Mouse (Mus musculus) liver, embryonic 11.5 days (tissue): ENCODE data around the gene Gria4. TPM values are rescaled to one million over a fixed set of nuclear protein-coding genes. Genes with fewer than 3 reads are reported as not detected.

Experiments used
- ATAC-seq: fragments of 200-750 bp; cut with Nextera tagmentation; replicated peaks from 2 replicates; pipeline ENCODE4 v1.8.0; 2017; ENCODE audit warnings: moderate number of reproducible peaks, mild to moderate bottlenecking, moderate TSS enrichment, moderate library complexity; ENCODE audit not compliant: low FRiP score
- DNase-seq: peaks from one replicate; pipeline ENCODE4 v3.0.0-alpha.2; 2017; ENCODE audit warnings: low spot score
- H3K27ac ChIP-seq: fragments of 300-500 bp; sonication (generic); 2 replicates; pipeline ENCODE4 v1.5.1; 2014; ENCODE audit warnings: mild to moderate bottlenecking, low read depth, low read length, control low read depth
- H3K27me3 ChIP-seq: fragments of 300-500 bp; sonication (generic); replicated peaks from 2 replicates; pipeline ENCODE4 v1.6.1; 2014; ENCODE audit warnings: low read length, mixed read lengths; ENCODE audit not compliant: control insufficient read depth, insufficient read depth
- H3K36me3 ChIP-seq: fragments of 300-500 bp; sonication (generic); 2 replicates; pipeline ENCODE4 v1.6.1; 2014; ENCODE audit warnings: mild to moderate bottlenecking, low read length, moderate library complexity, mixed read lengths; ENCODE audit not compliant: control insufficient read depth, insufficient read depth
- H3K4me1 ChIP-seq: fragments of 300-500 bp; sonication (generic); replicated peaks from 2 replicates; pipeline ENCODE4 v1.6.1; 2014; ENCODE audit warnings: low read length, mixed read lengths; ENCODE audit not compliant: control insufficient read depth, insufficient read depth
- H3K4me2 ChIP-seq: fragments of 300-500 bp; sonication (generic); 2 replicates; pipeline ENCODE4 v1.6.1; 2014; ENCODE audit warnings: mild to moderate bottlenecking, control low read depth, moderate library complexity
- H3K4me3 ChIP-seq: fragments of 300-500 bp; sonication (generic); 2 replicates; pipeline ENCODE4 v1.5.1; 2014; ENCODE audit warnings: low read depth, low read length, control low read depth
- H3K9ac ChIP-seq: fragments of 300-500 bp; sonication (generic); 2 replicates; pipeline ENCODE4 v1.6.1; 2014; ENCODE audit warnings: low read depth, low read length, control low read depth
- H3K9me3 ChIP-seq: fragments of 300-500 bp; sonication (generic); 2 replicates; pipeline ENCODE4 v1.6.1; 2016; ENCODE audit warnings: low read length, inconsistent platforms, mixed read lengths; ENCODE audit not compliant: control insufficient read depth
- WGBS: fragments of 180-500 bp; shearing (Covaris S2); extraction: QIAGEN DNeasy Blood & Tissue Kit; methylation state at CpG from one replicate; pipeline ENCODE4 v1.1.7; 2014; 5-methylcytosine and 5-hydroxymethylcytosine counted together
- polyA plus RNA-seq: library from polyadenylated mRNA; unstranded; fragments of >200 nt; fragmentation: Nextera tagmentation; extraction: Ambion mirVana; gene quantifications from 2 replicates; pipeline ENCODE4 v1.2.1, GENCODE M21; 2014

Gria4 gene
- polyA plus RNA-seq, 1 experiment from 2014 or later, result 0.86 TPM

GRCm38 (mm10) chr9:4514563-4514885 is 281.5 kb downstream of the Gria4 start:
- Histone ChIP-seq H3K27ac (no peak overlapping the region), H3K4me2 (no peak overlapping the region), H3K9ac (no peak overlapping the region), H3K4me1 (no peaks in the 10 kb centered on the region), H3K9me3 (no peaks in the 10 kb centered on the region), H3K27me3 (no peaks in the 10 kb centered on the region), H3K4me3 (no peak overlapping the region), H3K36me3 (no peaks in the 10 kb centered on the region)
- 86% methylated on average over 1 of the region's 1 CpGs for WGBS
- ATAC-seq, result no peak
- DNase-seq, result no peak

GRCm38 (mm10) chr9:4513796-4514562 is 282.1 kb downstream of the Gria4 start:
- Histone ChIP-seq H3K4me3 (no peak overlapping the region), H3K4me1 (no peaks in the 10 kb centered on the region), H3K9ac (no peak overlapping the region), H3K9me3 (no peaks in the 10 kb centered on the region), H3K36me3 (no peaks in the 10 kb centered on the region), H3K4me2 (no peak overlapping the region), H3K27me3 (no peaks in the 10 kb centered on the region), H3K27ac (no peak overlapping the region)
- no peak for ATAC-seq
- DNase-seq, result no peak

GRCm38 (mm10) chr9:4506086-4506485 is 289.9 kb downstream of the Gria4 start:
- ATAC-seq (no peak), DNase-seq (no peak)
- H3K4me1 ChIP-seq, result no peaks in the 10 kb centered on the region
- no peaks in the 10 kb centered on the region for H3K27me3 ChIP-seq
- H3K9ac ChIP-seq, result no peak overlapping the region
- H3K4me3 ChIP-seq, result no peak overlapping the region
- WGBS, result 82% methylated on average over 3 of the region's 3 CpGs
- H3K9me3 ChIP-seq, result no peaks in the 10 kb centered on the region
- no peaks in the 10 kb centered on the region for H3K36me3 ChIP-seq
- no peak overlapping the region for H3K27ac ChIP-seq
- no peak overlapping the region for H3K4me2 ChIP-seq

- ATAC-seq, result no peak
- DNase-seq, result no peak
- no peak overlapping the region for H3K4me3 ChIP-seq
- H3K27ac ChIP-seq, result no peak overlapping the region
- H3K9ac ChIP-seq, result no peak overlapping the region
- no peaks in the 10 kb centered on the region for H3K4me1 ChIP-seq
- H3K4me2 ChIP-seq, result no peak overlapping the region
- H3K36me3 ChIP-seq, result no peaks in the 10 kb centered on the region
- H3K27me3 ChIP-seq, result no peaks in the 10 kb centered on the region
- H3K9me3 ChIP-seq, result no peaks in the 10 kb centered on the region
- 39% methylated on average over 1 of the region's 1 CpGs for WGBS
Observed at GRCm38 (mm10) chr9:4505087-4505486, 290.9 kb downstream of the Gria4 start.

GRCm38 (mm10) chr9:4486428-4486827 is 309.6 kb downstream of the Gria4 start:
- Histone ChIP-seq H3K36me3 (no peaks in the 10 kb centered on the region), H3K9ac (no peak overlapping the region)
- WGBS, result 77% methylated on average over 2 of the region's 2 CpGs

GRCm38 (mm10) chr9:4484502-4484901 is 311.5 kb downstream of the Gria4 start:
- 78% methylated on average over 2 of the region's 2 CpGs for WGBS
- H3K27ac ChIP-seq, result no peak overlapping the region
- ATAC-seq, result no peak

More at GRCm38 (mm10) chr9:4486428-4486827, 309.6 kb downstream of the Gria4 start:
- no peak overlapping the region for H3K4me2 ChIP-seq
- no peak overlapping the region for H3K27ac ChIP-seq
- no peaks in the 10 kb centered on the region for H3K4me1 ChIP-seq
- ATAC-seq (no peak), DNase-seq (no peak)
- no peaks in the 10 kb centered on the region for H3K9me3 ChIP-seq
- H3K27me3 ChIP-seq, result no peaks in the 10 kb centered on the region
- no peak overlapping the region for H3K4me3 ChIP-seq

GRCm38 (mm10) chr9:4470791-4471190 is 325.2 kb downstream of the Gria4 start:
- no peaks in the 10 kb centered on the region for H3K9me3 ChIP-seq
- no peaks in the 10 kb centered on the region for H3K27me3 ChIP-seq
- DNase-seq (no peak), ATAC-seq (no peak)
- H3K27ac ChIP-seq, result no peak overlapping the region
- no peak overlapping the region for H3K4me2 ChIP-seq
- no peaks in the 10 kb centered on the region for H3K36me3 ChIP-seq
- no peaks in the 10 kb centered on the region for H3K4me1 ChIP-seq
- H3K9ac ChIP-seq, result no peak overlapping the region
- no peak overlapping the region for H3K4me3 ChIP-seq
- 56% methylated on average over 2 of the region's 2 CpGs for WGBS

More at GRCm38 (mm10) chr9:4484502-4484901, 311.5 kb downstream of the Gria4 start:
- H3K4me3 ChIP-seq, result no peak overlapping the region
- H3K4me1 ChIP-seq, result no peaks in the 10 kb centered on the region
- no peaks in the 10 kb centered on the region for H3K27me3 ChIP-seq
- H3K9me3 ChIP-seq, result no peaks in the 10 kb centered on the region
- no peaks in the 10 kb centered on the region for H3K36me3 ChIP-seq
- DNase-seq, result no peak
- no peak overlapping the region for H3K9ac ChIP-seq
- no peak overlapping the region for H3K4me2 ChIP-seq

GRCm38 (mm10) chr9:4459456-4460070 is 336.5 kb downstream of the Gria4 start:
- H3K36me3 ChIP-seq, result no peaks in the 10 kb centered on the region
- no peak for DNase-seq
- ATAC-seq, result no peak

GRCm38 (mm10) chr9:4458193-4458592 is 337.8 kb downstream of the Gria4 start:
- Histone ChIP-seq H3K4me2 (no peak overlapping the region), H3K4me1 (no peaks in the 10 kb centered on the region), H3K9ac (no peak overlapping the region), H3K27ac (no peak overlapping the region), H3K36me3 (no peaks in the 10 kb centered on the region), H3K4me3 (no peak overlapping the region), H3K9me3 (no peaks in the 10 kb centered on the region), H3K27me3 (no peaks in the 10 kb centered on the region)
- DNase-seq, result no peak
- WGBS, result 79% methylated on average over 1 of the region's 1 CpGs
- no peak for ATAC-seq

More at GRCm38 (mm10) chr9:4459456-4460070, 336.5 kb downstream of the Gria4 start:
- Histone ChIP-seq H3K4me2 (no peak overlapping the region), H3K9me3 (no peaks in the 10 kb centered on the region), H3K27ac (no peak overlapping the region), H3K27me3 (no peaks in the 10 kb centered on the region), H3K4me1 (no peaks in the 10 kb centered on the region), H3K4me3 (no peak overlapping the region), H3K9ac (no peak overlapping the region)
- 78% methylated on average over 1 of the region's 1 CpGs for WGBS
